Mouse (Mus musculus): ENCODE results near the gene Apobec1. TPM values are rescaled to one million over a fixed set of nuclear protein-coding genes. Genes with fewer than 3 reads are reported as not detected.

Apobec1 gene
- total and polyA plus RNA-seq, 3 experiments = 4.5 to 5.8 TPM; not detected in 1

DNA sequence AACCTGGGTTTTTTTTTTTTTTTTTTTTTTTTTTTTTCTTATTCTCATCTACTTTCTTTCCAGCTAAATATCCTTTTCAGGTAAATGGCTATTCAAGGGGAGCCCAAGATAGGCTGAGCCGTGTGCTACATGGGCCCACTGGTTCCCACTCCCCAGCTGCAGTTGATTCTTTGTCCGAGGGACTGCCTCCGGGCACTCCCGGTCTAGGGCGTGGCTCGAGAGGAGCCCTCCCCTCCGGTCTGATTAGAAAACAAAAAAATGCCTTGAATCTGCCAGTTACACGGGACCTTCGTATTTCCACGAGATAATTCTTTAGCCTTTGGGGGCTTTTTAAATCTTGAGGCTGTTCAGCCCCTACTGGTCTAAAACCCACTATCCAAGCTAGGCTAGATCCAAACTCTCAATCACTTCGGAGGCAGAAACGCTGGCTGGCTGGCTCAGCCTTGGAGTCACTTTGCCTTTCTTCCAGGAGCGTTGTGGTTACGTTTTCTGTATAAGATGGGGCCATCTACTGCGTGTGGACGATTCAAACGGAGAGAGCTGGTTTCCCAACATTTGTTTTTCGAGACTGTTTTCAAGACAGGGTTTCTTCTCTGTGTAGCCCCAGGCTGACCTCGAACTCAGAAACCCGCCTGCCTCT lies 25.3 kb upstream of the Apobec1 start:
- Histone ChIP-seq H3K27ac (ENCODE audit: control insufficient read depth, low read depth, low read length) (no peak overlapping the region), H3K36me3 (ENCODE audit: control insufficient read depth in 1 of 2, insufficient read depth in 2 of 2, low read length in 2 of 2) (no peaks in the 10 kb centered on the region), H3K9ac (ENCODE audit: control insufficient read depth, low read depth, low read length, poor library complexity, severe bottlenecking) (no peak overlapping the region), H3K9me3 (replicated peaks; ENCODE audit: insufficient read depth, low read length) (no peaks in the 10 kb centered on the region), H3K4me3 (ENCODE audit: control insufficient read depth in 1 of 2, insufficient read depth in 1 of 2, low read depth in 2 of 2, low read length in 2 of 2) (no peak overlapping the region), H3K4me1 (ENCODE audit: control insufficient read depth in 1 of 2, insufficient read depth in 2 of 2, low read length in 2 of 2) (no peaks in the 10 kb centered on the region), H3K27me3 (ENCODE audit: control insufficient read depth in 1 of 2, insufficient read depth in 2 of 2, low read length in 2 of 2) (peaks cover 4 to 5% of the 10 kb centered on the region in 2 experiments; a peak in 3 of 4 replicates), H3K79me2 (ENCODE audit: control insufficient read depth, insufficient read depth, low read length, poor library complexity) (no peaks in the 10 kb centered on the region)
- DNase-seq (ENCODE audit: low read depth, low spot score) = no peak
- TF ChIP-seq POLR2AphosphoS2 (IDR thresholded peaks at IDR 0.05; ENCODE audit: low read length) (no peak), CHD1 (IDR thresholded peaks at IDR 0.05; ENCODE audit: low read depth, low read length) (no peak), CTCF (IDR thresholded peaks at IDR 0.05 in 2 of 3, conservative IDR thresholded peaks at IDR 0.05 in 1 of 3; ENCODE audit: control insufficient read depth in 1 of 3, insufficient read depth in 1 of 3, low read depth in 2 of 3, low read length in 3 of 3, poor library complexity in 1 of 3, severe bottlenecking in 1 of 3) (no peak), ETS1 (IDR thresholded peaks at IDR 0.05; ENCODE audit: low read depth, low read length) (no peak), MEF2A (IDR thresholded peaks at IDR 0.05; ENCODE audit: extremely low read depth, insufficient replicate concordance, low read depth, low read length, poor library complexity, severe bottlenecking) (no peak), POLR2A (IDR thresholded peaks at IDR 0.05; ENCODE audit: control insufficient read depth in 1 of 2, insufficient read depth in 1 of 2, low read depth in 1 of 2, low read length in 2 of 2, poor library complexity in 1 of 2) (no peak), ELF1 (IDR thresholded peaks at IDR 0.05; ENCODE audit: low read depth, low read length) (no peak), MAFK (IDR thresholded peaks at IDR 0.05; ENCODE audit: borderline replicate concordance, low read depth, low read length) (no peak), POLR2AphosphoS5 (IDR thresholded peaks at IDR 0.05; ENCODE audit: borderline replicate concordance, low read depth, low read length) (no peak), RCOR1 (IDR thresholded peaks at IDR 0.05; ENCODE audit: low read depth, low read length) (no peak), GATA1 (IDR thresholded peaks at IDR 0.05; ENCODE audit: low read depth, low read length) (no peak), TBP (IDR thresholded peaks at IDR 0.05; ENCODE audit: low read depth, low read length) (no peak), SMC3 (IDR thresholded peaks at IDR 0.05; ENCODE audit: low read depth, low read length) (no peak), ZMIZ1 (IDR thresholded peaks at IDR 0.05; ENCODE audit: low read depth, low read length) (no peak), MYB (IDR thresholded peaks at IDR 0.05; ENCODE audit: low read depth, low read length) (no peak), TCF12 (IDR thresholded peaks at IDR 0.05; ENCODE audit: low read depth, low read length) (no peak), KAT2A (conservative IDR thresholded peaks at IDR 0.05; ENCODE audit: low read depth, low read length) (no peak), EP300 (IDR thresholded peaks at IDR 0.05; ENCODE audit: low read depth in 1 of 2, low read length in 2 of 2) (no peak), USF2 (IDR thresholded peaks at IDR 0.05; ENCODE audit: borderline replicate concordance in 1 of 2, insufficient read depth in 1 of 2, low read depth in 1 of 2, low read length in 2 of 2) (no peak)

DNA sequence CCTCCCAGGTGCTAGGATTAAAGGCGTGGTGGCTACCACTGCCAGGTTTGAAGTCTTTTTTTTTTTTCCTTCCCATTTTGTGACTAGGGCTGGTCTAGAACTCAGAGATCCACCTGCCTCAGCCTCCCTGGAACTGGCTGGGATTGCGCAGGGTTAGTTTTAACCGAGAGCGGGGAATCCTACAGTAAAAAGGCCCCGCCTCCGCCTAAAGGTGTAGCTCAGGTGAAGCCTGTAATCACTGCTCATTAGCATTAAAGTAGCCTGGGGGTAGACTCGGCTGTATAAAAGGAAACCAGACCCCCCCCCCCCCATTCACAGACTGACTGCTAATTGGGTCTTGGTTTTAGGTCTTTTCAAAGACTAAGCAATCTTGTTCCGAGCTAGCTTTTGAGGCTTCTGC lies 23.9 kb upstream of the Apobec1 start, which contains the start of gene Dppa3:
Dppa3 (plus strand) TSS at position 301 of the 400 bp plus-strand sequence.
- no peak for DNase-seq (ENCODE audit: low read depth, low spot score)
- Histone ChIP-seq H3K79me2 (ENCODE audit: control insufficient read depth, insufficient read depth, low read length, poor library complexity) (no peaks in the 10 kb centered on the region), H3K36me3 (ENCODE audit: control insufficient read depth in 1 of 2, insufficient read depth in 2 of 2, low read length in 2 of 2) (no peaks in the 10 kb centered on the region), H3K27ac (ENCODE audit: control insufficient read depth, low read depth, low read length) (no peak within 1 kb of the TSS), H3K4me1 (ENCODE audit: control insufficient read depth in 1 of 2, insufficient read depth in 2 of 2, low read length in 2 of 2) (no peaks in the 10 kb centered on the region), H3K9ac (ENCODE audit: control insufficient read depth, low read depth, low read length, poor library complexity, severe bottlenecking) (no peak within 1 kb of the TSS), H3K9me3 (replicated peaks; ENCODE audit: insufficient read depth, low read length) (no peaks in the 10 kb centered on the region), H3K27me3 (ENCODE audit: control insufficient read depth in 1 of 2, insufficient read depth in 2 of 2, low read length in 2 of 2) (peaks cover 4 to 7% of the 10 kb centered on the region in 2 experiments; a peak in 3 of 4 replicates), H3K4me3 (ENCODE audit: control insufficient read depth in 1 of 2, insufficient read depth in 1 of 2, low read depth in 2 of 2, low read length in 2 of 2) (no peak within 1 kb of the TSS)
- no peak for TF ChIP-seq MYB (IDR thresholded peaks at IDR 0.05; ENCODE audit: low read depth, low read length)
- TF ChIP-seq MYC (IDR thresholded peaks at IDR 0.05; ENCODE audit: low read depth, low read length) = no peak
- no peak for TF ChIP-seq TAL1 (IDR thresholded peaks at IDR 0.05; ENCODE audit: low read length)
- no peak for TF ChIP-seq CHD2 (IDR thresholded peaks at IDR 0.05; ENCODE audit: low read length)
- no peak for TF ChIP-seq MAZ (IDR thresholded peaks at IDR 0.05; ENCODE audit: low read depth, low read length)
- TF ChIP-seq TCF12 (IDR thresholded peaks at IDR 0.05; ENCODE audit: low read depth, low read length) = no peak
- TF ChIP-seq USF2 (IDR thresholded peaks at IDR 0.05; ENCODE audit: borderline replicate concordance in 1 of 2, insufficient read depth in 1 of 2, low read depth in 1 of 2, low read length in 2 of 2) = no peak
- TF ChIP-seq MAFK (IDR thresholded peaks at IDR 0.05; ENCODE audit: borderline replicate concordance, low read depth, low read length) = no peak
- TF ChIP-seq CTCF (IDR thresholded peaks at IDR 0.05 in 2 of 3, conservative IDR thresholded peaks at IDR 0.05 in 1 of 3; ENCODE audit: control insufficient read depth in 1 of 3, insufficient read depth in 1 of 3, low read depth in 2 of 3, low read length in 3 of 3, poor library complexity in 1 of 3, severe bottlenecking in 1 of 3) = no peak
- no peak for TF ChIP-seq ZC3H11A (IDR thresholded peaks at IDR 0.05; ENCODE audit: low read depth, low read length)
- TF ChIP-seq RCOR1 (IDR thresholded peaks at IDR 0.05; ENCODE audit: low read depth, low read length) = no peak

Data from MEL (cell line).